Mouse (Mus musculus) E14TG2a.4 (cell line): ENCODE measurements around the gene Neurl1a.

Experiments used
- CTCF ChIP-seq: conservative IDR thresholded peaks from 2 replicates; pipeline ENCODE4 v1.5.1; 2014; ENCODE audit warnings: low read length
- NANOG ChIP-seq: IDR thresholded peaks from 2 replicates; pipeline ENCODE4 v1.6.1; 2014; ENCODE audit warnings: borderline replicate concordance, low read length, mixed read lengths
- POU5F1 ChIP-seq: IDR thresholded peaks from 2 replicates; pipeline ENCODE4 v1.6.1; 2014; ENCODE audit warnings: low read length, borderline replicate concordance

- TF ChIP-seq CTCF, result no peak
- TF ChIP-seq POU5F1, result no peak
- no peak for TF ChIP-seq NANOG
Observed at GRCm38 (mm10) chr19:47161669-47162068, 17.0 kb upstream of the Neurl1a start.
